Mouse (Mus musculus) liver, embryonic 16.5 days (tissue): ENCODE measurements around the gene Pdlim4. TPM values are rescaled to one million over a fixed set of nuclear protein-coding genes. Genes with fewer than 3 reads are reported as not detected.

Experiments
- ATAC-seq: fragments of 200-750 bp; cut with Nextera tagmentation; 2 replicates; pipeline ENCODE4 v1.8.0; 2017; ENCODE audit warnings: low read depth, mild to moderate bottlenecking, moderate number of reproducible peaks, moderate library complexity
- H3K27ac ChIP-seq: fragments of 300-500 bp; sonication (generic); 2 replicates; pipeline ENCODE4 v1.5.1; 2014; ENCODE audit warnings: mild to moderate bottlenecking, low read length
- H3K27me3 ChIP-seq: fragments of 300-500 bp; sonication (generic); 2 replicates; pipeline ENCODE4 v1.6.1; 2014; ENCODE audit warnings: low read depth, low read length, mixed read lengths; ENCODE audit not compliant: control insufficient read depth, insufficient read depth
- H3K36me3 ChIP-seq: fragments of 300-500 bp; sonication (generic); 2 replicates; pipeline ENCODE4 v1.6.1; 2014; ENCODE audit warnings: mild to moderate bottlenecking; ENCODE audit not compliant: control insufficient read depth, insufficient read depth
- H3K4me1 ChIP-seq: fragments of 300-500 bp; sonication (generic); 2 replicates; pipeline ENCODE4 v1.6.1; 2014; ENCODE audit warnings: low read depth, low read length, mixed read lengths; ENCODE audit not compliant: control insufficient read depth
- H3K4me2 ChIP-seq: fragments of 300-500 bp; sonication (generic); 2 replicates; pipeline ENCODE4 v1.6.1; 2014; ENCODE audit warnings: low read depth, low read length, mixed read lengths
- H3K4me3 ChIP-seq: fragments of 300-500 bp; sonication (generic); 2 replicates; pipeline ENCODE4 v1.5.1; 2014; ENCODE audit warnings: low read depth, mild to moderate bottlenecking, low read length
- H3K9ac ChIP-seq: fragments of 300-500 bp; sonication (generic); 2 replicates; pipeline ENCODE4 v1.6.1; 2014; ENCODE audit warnings: low read depth, low read length
- H3K9me3 ChIP-seq: fragments of 300-500 bp; sonication (generic); replicated peaks from 2 replicates; pipeline ENCODE4 v1.6.1; 2016; ENCODE audit warnings: low read length; ENCODE audit not compliant: control insufficient read depth
- WGBS: fragments of 180-500 bp; shearing (Covaris S2); extraction: QIAGEN DNeasy Blood & Tissue Kit; methylation state at CpG from one replicate; pipeline ENCODE4 v1.1.7; 2014; ENCODE audit not compliant: insufficient replicate concordance; 5-methylcytosine and 5-hydroxymethylcytosine counted together
- polyA plus RNA-seq: library from polyadenylated mRNA; unstranded; fragments of >200 nt; fragmentation: Nextera tagmentation; extraction: Ambion mirVana; gene quantifications from 2 replicates; pipeline ENCODE4 v1.2.1, GENCODE M21; 2015

Gene Pdlim4
- polyA plus RNA-seq, 1 experiment from 2014 or later: 4.0 TPM

DNA sequence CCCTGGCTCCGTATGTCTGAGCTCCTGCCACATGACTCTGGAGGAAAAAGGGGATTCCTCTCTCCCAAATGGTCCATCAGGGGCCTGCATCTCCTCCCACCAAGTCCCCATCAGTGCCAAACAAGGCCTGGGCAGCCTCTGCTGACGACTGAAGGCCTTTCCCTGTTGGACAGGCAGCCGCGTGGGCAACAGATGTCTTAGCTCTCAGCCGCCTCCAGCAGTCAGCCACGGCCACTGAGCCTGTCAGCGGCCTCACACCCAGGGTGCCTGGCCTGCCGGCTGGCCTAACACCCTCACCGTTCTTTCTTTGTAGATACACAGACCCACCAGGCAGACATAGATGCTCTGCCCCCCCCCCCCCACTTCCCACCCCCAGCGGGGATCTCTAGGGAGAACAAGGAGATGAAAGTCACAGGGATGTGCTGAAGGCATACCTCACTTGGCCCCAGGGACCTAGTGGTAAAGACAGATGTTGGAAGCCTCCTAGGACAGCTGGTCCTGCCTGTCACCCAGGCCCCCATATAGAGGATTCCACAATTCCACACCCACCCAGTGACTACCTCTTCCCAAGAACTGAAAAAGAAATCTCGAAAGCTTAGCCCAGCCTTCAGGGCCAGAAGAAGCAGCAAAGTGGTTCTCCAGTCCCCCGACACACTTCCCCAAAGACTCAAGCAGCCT is 1.4 kb downstream of the Pdlim4 start:
- Histone ChIP-seq H3K9me3 (no peaks in the 10 kb centered on the region), H3K27me3 (peaks cover 44% of the 10 kb centered on the region), H3K27ac (no peak overlapping the region), H3K4me3 (no peak overlapping the region), H3K4me2 (no peak overlapping the region), H3K36me3 (no peaks in the 10 kb centered on the region), H3K4me1 (peaks cover 2% of the 10 kb centered on the region; the same call in 1 of the 2 replicates), H3K9ac (no peak overlapping the region)
- 43% methylated on average over 12 of the region's 12 CpGs for WGBS
- ATAC-seq: no peak

DNA sequence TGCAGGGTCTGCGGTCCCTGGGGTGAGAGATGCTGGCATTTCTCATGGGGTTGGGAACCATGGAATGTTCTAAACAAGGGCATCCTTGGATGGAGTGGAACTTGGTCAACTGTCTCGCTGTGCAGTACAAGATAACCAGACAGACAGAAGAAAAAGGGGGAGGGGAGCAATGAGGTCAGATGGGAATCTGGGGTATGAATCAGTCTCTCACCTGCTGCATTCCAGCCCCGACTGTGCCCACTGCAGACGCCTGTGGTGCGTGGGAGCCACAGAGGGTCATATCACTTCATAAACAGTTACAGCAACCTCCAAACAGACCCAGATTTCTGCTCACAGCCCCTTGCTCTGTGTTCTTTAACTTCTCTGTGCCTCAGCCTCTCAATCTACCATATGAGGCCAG is 2.4 kb downstream of the Pdlim4 start:
- H3K4me3 ChIP-seq: no peak overlapping the region
- no peak overlapping the region for H3K4me2 ChIP-seq
- ATAC-seq: no peak
- no peaks in the 10 kb centered on the region for H3K9me3 ChIP-seq
- H3K4me1 ChIP-seq: peaks cover 2% of the 10 kb centered on the region; the same call in 1 of the 2 replicates
- 61% methylated on average over 5 of the region's 5 CpGs for WGBS
- H3K36me3 ChIP-seq: no peaks in the 10 kb centered on the region
- H3K27ac ChIP-seq: no peak overlapping the region
- no peak overlapping the region for H3K9ac ChIP-seq
- peaks cover 44% of the 10 kb centered on the region for H3K27me3 ChIP-seq

DNA sequence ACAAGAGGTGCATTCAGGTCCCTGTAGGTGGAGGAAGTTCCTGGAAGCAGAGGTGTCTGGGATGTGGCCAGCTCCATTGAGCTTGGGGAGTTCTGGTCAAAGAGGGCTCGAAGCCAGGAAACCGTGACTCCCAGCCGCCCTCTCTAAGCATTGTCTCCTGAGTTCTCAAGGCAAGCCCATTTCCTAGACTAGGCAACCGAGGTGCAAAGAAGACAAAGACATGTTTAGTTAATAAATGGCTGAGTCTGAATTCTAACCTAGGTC is 3.0 kb downstream of the Pdlim4 start:
- Histone ChIP-seq H3K27ac (no peak overlapping the region), H3K4me2 (no peak overlapping the region), H3K4me1 (peaks cover 2% of the 10 kb centered on the region; the same call in 1 of the 2 replicates), H3K9me3 (no peaks in the 10 kb centered on the region), H3K27me3 (peaks cover 42% of the 10 kb centered on the region), H3K36me3 (no peaks in the 10 kb centered on the region), H3K9ac (no peak overlapping the region), H3K4me3 (no peak overlapping the region)
- no peak for ATAC-seq
- 65% methylated on average over 4 of the region's 4 CpGs for WGBS

DNA sequence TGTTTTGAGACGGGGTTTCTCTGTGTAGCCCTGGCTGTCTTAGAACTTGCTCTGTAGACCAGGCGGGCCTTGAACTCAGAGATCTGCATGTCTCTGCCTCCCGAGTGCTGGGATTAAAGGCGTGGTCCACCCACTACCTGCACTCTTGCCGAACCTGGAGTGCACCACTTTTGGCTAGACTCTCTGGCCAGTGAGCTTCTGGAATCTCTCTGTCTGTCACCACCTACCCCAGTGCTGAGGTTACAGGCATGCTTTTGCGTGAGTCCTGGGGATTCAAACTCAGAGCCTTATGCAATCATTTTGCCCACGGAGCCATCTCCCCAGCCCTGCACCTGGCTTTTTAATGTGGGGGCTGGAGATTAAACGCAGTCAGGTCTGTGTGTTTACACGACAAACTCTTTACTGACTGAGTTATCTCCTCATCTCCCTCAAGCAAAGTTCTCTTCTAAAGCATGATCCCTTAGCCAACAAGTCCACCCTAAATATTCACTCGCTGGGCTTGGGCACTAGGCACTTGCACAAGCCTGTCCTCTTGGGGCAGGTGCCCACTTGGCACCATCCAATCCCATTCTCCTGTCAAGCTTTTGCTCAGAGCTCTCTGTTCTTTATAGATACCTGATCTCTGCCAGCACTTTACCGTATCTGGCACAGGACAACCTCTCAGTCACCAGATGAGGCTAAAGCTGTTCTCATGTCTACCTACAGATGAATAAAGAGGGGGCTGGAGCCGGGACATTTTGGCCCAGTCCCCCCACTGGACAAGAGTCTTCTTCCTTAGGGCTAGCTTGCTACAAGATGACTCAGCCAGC is 3.5 kb downstream of the Pdlim4 start:
- H3K4me1 ChIP-seq: peaks cover 2% of the 10 kb centered on the region; the same call in 1 of the 2 replicates
- no peaks in the 10 kb centered on the region for H3K9me3 ChIP-seq
- peaks cover 39% of the 10 kb centered on the region for H3K27me3 ChIP-seq
- H3K36me3 ChIP-seq: no peaks in the 10 kb centered on the region
- H3K4me3 ChIP-seq: no peak overlapping the region
- no peak overlapping the region for H3K9ac ChIP-seq
- 58% methylated on average over 12 of the region's 12 CpGs for WGBS
- no peak overlapping the region for H3K4me2 ChIP-seq
- H3K27ac ChIP-seq: no peak overlapping the region
- ATAC-seq: no peak

DNA sequence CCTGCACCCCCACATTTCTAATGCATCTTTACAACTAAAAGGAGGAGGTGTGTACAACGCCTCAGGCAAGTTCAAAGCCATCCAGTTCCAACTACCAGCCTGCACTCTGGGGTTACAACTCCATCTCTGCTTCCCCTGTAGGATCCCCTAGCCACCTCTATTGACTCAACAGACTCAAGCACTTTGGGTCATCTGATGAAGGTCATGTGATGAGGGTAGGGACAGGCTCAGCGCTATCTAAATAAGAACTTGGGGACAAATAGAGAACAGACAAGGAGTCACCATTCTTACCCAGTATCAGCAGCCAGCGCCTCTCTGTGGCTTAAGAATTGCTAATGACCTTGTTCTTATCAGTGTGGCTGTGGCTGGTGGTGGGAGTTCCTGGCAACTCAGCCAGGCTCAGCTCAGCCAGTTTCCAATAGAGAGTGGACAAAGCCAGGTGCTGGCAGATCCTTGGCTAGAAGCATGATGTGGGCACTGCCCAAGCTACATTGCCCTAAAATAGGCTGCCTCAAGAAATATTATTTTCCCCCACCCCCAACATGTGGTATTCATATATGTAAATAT is 4.3 kb downstream of the Pdlim4 start:
- no peak overlapping the region for H3K9ac ChIP-seq
- H3K4me2 ChIP-seq: no peak overlapping the region
- H3K9me3 ChIP-seq: no peaks in the 10 kb centered on the region
- no peaks in the 10 kb centered on the region for H3K36me3 ChIP-seq
- 37% methylated on average over 3 of the region's 3 CpGs for WGBS
- H3K4me3 ChIP-seq: no peak overlapping the region
- no peak overlapping the region for H3K27ac ChIP-seq
- H3K4me1 ChIP-seq: peaks cover 2% of the 10 kb centered on the region; the same call in 1 of the 2 replicates
- H3K27me3 ChIP-seq: peaks cover 31% of the 10 kb centered on the region
- no peak for ATAC-seq

DNA sequence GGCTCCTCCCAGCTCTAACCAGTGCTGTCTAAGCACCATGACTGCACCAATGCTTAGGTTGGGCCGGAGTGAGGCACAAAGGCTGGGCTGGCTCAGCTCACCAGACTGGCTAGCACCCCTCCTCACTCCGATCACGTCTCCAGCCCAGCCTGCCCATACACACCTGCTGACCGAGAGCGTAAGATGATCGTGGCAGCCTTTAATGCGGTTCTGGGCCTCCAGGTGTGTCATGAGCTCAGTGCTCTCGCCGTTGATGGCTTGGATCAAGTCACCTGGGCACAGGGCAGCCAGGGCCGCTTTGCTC is 5.4 kb downstream of the Pdlim4 start:
- Histone ChIP-seq H3K27me3 (peaks cover 20% of the 10 kb centered on the region), H3K4me3 (no peak overlapping the region), H3K27ac (no peak overlapping the region), H3K4me2 (no peak overlapping the region), H3K9me3 (no peaks in the 10 kb centered on the region), H3K4me1 (no peaks in the 10 kb centered on the region; the same call in 1 of the 2 replicates), H3K9ac (no peak overlapping the region), H3K36me3 (no peaks in the 10 kb centered on the region)
- 73% methylated on average over 10 of the region's 10 CpGs for WGBS
- ATAC-seq: no peak

DNA sequence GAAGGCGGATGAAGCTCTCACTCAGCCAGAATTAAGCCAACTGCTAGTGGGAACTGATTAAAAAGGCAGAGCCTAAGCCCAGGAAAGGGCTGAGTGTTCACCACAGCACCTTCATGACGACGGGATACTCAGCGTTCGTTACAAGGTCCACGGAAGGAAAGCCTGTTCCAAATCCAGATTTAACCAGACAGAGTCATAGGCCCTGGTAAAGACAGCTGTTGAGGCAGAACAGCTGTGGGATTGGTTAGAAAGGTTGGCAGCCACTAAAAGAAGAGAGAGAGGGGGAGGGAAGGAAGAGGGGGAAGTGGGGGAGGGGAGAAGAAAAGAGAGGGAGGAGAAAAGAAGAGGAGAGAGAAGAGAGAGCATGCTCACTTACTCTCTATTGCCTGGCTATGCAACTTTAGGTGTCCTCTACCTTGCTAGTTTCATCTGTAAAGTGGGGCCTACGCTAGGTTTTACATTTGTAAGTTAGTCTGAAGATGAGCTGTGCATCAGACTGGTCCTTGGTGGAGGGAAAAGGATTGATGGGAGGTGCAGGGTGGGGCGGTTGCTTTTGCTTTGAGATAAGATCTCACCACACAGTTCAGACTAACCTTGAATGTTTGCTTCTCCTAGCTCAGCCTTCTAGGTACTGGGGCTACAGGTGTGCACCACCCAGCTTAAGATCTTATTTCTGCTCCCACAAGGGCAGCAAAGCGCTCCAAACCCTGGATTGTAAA is 5.9 kb downstream of the Pdlim4 start:
- Histone ChIP-seq H3K27me3 (peaks cover 15% of the 10 kb centered on the region), H3K36me3 (no peaks in the 10 kb centered on the region), H3K4me3 (no peak overlapping the region), H3K4me2 (no peak overlapping the region), H3K9me3 (no peaks in the 10 kb centered on the region), H3K9ac (no peak overlapping the region), H3K27ac (no peak overlapping the region), H3K4me1 (no peaks in the 10 kb centered on the region)
- 67% methylated on average over 9 of the region's 9 CpGs for WGBS
- no peak for ATAC-seq

DNA sequence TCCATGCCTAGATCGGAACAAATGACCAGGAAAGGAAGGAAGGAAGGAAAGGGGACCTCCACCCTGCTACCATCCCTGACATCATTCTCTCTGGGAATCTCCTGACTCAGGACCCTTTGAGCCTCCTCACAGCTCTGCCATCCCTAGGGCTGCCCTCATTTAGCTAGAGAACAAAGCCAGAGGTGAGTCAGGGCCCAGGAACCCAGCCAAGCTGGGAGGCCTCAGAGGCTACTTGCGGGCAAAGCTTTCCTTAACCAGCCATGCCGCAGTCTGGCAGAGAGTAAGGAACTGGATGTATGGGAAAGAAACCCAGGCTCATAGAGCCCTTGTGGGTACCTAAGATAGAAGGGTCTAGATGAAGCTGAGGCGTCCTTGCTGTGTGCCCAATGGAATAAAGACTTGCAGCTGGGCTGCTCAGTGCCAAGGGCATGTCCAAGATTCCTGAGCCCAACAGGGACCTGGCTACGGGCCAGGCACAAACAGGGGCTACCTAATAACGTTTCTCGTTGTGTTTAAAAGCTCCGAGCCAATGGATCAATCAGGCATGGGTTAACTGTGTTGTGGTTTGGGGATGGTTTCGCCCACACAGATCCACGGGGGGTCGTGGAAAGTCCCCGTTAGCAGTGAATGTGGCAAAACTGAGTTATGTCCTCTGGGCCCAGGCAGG is 6.6 kb downstream of the Pdlim4 start:
- no peaks in the 10 kb centered on the region for H3K4me1 ChIP-seq
- H3K36me3 ChIP-seq: no peaks in the 10 kb centered on the region
- ATAC-seq: no peak
- no peak overlapping the region for H3K4me2 ChIP-seq
- H3K27ac ChIP-seq: no peak overlapping the region
- no peak overlapping the region for H3K4me3 ChIP-seq
- no peak overlapping the region for H3K9ac ChIP-seq
- H3K27me3 ChIP-seq: peaks cover 8% of the 10 kb centered on the region
- WGBS: 58% methylated on average over 12 of the region's 12 CpGs
- H3K9me3 ChIP-seq: no peaks in the 10 kb centered on the region
